Mouse (Mus musculus) ovary, postnatal 14 days (tissue): ENCODE results near the gene Sat2.

Experiments used
- DNase-seq: peaks from one replicate; pipeline ENCODE4 v3.0.0; 2022; ENCODE audit warnings: low spot score

Sat2 gene

DNA sequence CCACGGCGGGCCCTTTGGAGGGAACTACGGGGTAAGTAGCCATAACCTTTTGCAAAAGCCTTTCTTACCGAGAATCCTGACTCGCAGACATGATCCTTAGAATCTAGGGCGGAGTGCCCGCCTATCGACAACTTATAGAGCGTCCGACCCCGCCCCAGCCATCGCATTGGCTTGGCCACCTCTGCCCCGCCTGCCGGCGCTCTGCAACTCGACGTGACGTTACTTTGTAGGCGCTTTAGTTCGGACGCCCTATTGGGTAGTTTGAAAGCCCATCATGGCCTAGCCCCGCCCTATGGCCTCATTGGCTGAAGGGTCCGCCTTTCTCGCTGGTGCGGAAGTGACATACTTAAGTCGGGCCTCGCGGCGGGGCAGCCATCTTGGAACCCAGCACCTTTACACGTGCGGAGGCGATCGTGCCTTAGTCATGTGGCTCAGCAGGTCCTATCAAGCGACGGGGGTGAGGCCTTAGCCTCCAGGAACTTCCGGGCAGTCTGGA lies 50.4 kb downstream of the Sat2 start, which contains the start of gene Eif4a1:
TSS of gene Eif4a1 (minus strand) at position 213 of the 496 bp plus-strand sequence.
- peak; percentile 99 for DNase-seq
